Mouse (Mus musculus) embryonic facial prominence, embryonic 15.5 days (tissue): ENCODE data around the gene Rnf10. TPM values are rescaled to one million over a fixed set of nuclear protein-coding genes. Genes with fewer than 3 reads are reported as not detected.

ENCODE experiments used
- ATAC-seq: fragments of 200-750 bp; cut with Nextera tagmentation; 2 replicates; pipeline ENCODE4 v1.8.0; 2017; ENCODE audit warnings: low read depth, moderate TSS enrichment; ENCODE audit not compliant: insufficient number of reproducible peaks, low FRiP score, low TSS enrichment
- H3K27ac ChIP-seq: fragments of 300-500 bp; sonication (generic); replicated peaks from 2 replicates; pipeline ENCODE4 v1.5.1; 2015; ENCODE audit warnings: mild to moderate bottlenecking, inconsistent platforms
- H3K27me3 ChIP-seq: fragments of 300-500 bp; sonication (generic); 2 replicates; pipeline ENCODE4 v1.6.1; 2015; ENCODE audit warnings: inconsistent platforms
- H3K36me3 ChIP-seq: fragments of 300-500 bp; sonication (generic); 2 replicates; pipeline ENCODE4 v1.6.1; 2015; ENCODE audit warnings: mild to moderate bottlenecking, inconsistent platforms
- H3K4me1 ChIP-seq: fragments of 300-500 bp; sonication (generic); 2 replicates; pipeline ENCODE4 v1.6.1; 2015; ENCODE audit warnings: inconsistent platforms
- H3K4me2 ChIP-seq: fragments of 300-500 bp; sonication (generic); replicated peaks from 2 replicates; pipeline ENCODE4 v1.6.1; 2015; ENCODE audit warnings: mild to moderate bottlenecking, inconsistent platforms
- H3K4me3 ChIP-seq: fragments of 300-500 bp; sonication (generic); replicated peaks from 2 replicates; pipeline ENCODE4 v1.5.1; 2015; ENCODE audit warnings: mild to moderate bottlenecking, inconsistent platforms
- H3K9ac ChIP-seq: fragments of 300-500 bp; sonication (generic); 2 replicates; pipeline ENCODE4 v1.6.1; 2015; ENCODE audit warnings: inconsistent platforms
- H3K9me3 ChIP-seq: fragments of 300-500 bp; sonication (generic); replicated peaks from 2 replicates; pipeline ENCODE4 v1.6.1; 2016; ENCODE audit warnings: inconsistent platforms
- whole genome bisulfite sequencing: fragments of 180-500 bp; shearing (Covaris S2); methylation state at CpG from one replicate; pipeline ENCODE4 v1.1.7; 2015; 5-methylcytosine and 5-hydroxymethylcytosine counted together
- polyA plus RNA-seq: library from polyadenylated mRNA; unstranded; fragments of >200 nt; fragmentation: Nextera tagmentation; extraction: Ambion mirVana; gene quantifications from 2 replicates; pipeline ENCODE4 v1.2.1, GENCODE M21; 2015

Gene Rnf10
- polyA plus RNA-seq, 1 experiment from 2014 or later, result 170 TPM

GRCm38 (mm10) chr5:115233031-115233780 is 39.5 kb downstream of the Rnf10 start:
- Histone ChIP-seq H3K9me3 (no peaks in the 10 kb centered on the region), H3K4me1 (peaks cover 18% of the 10 kb centered on the region), H3K36me3 (no peaks in the 10 kb centered on the region), H3K4me3 (no peak overlapping the region), H3K27ac (no peak overlapping the region), H3K27me3 (no peaks in the 10 kb centered on the region), H3K4me2 (no peak overlapping the region), H3K9ac (no peak overlapping the region)
- no peak for ATAC-seq
- 87% methylated on average over 14 of the region's 14 CpGs for WGBS

- H3K27ac ChIP-seq, result no peak overlapping the region
- H3K27me3 ChIP-seq, result no peaks in the 10 kb centered on the region
- no peak overlapping the region for H3K9ac ChIP-seq
Measured at GRCm38 (mm10) chr5:115232516-115232915, 40.2 kb downstream of the Rnf10 start.

GRCm38 (mm10) chr5:115231552-115232120 is 41.1 kb downstream of the Rnf10 start:
- ATAC-seq, result no peak
- Histone ChIP-seq H3K9me3 (no peaks in the 10 kb centered on the region), H3K4me1 (peaks cover 16% of the 10 kb centered on the region), H3K4me3 (no peak overlapping the region), H3K4me2 (peak overlapping the region; percentile 11), H3K36me3 (no peaks in the 10 kb centered on the region), H3K27ac (no peak overlapping the region), H3K27me3 (no peaks in the 10 kb centered on the region), H3K9ac (no peak overlapping the region)
- WGBS, result 31% methylated on average over 16 of the region's 16 CpGs

More at GRCm38 (mm10) chr5:115232516-115232915, 40.2 kb downstream of the Rnf10 start:
- 70% methylated on average over 6 of the region's 6 CpGs for WGBS
- no peaks in the 10 kb centered on the region for H3K36me3 ChIP-seq
- peaks cover 18% of the 10 kb centered on the region for H3K4me1 ChIP-seq
- H3K4me3 ChIP-seq, result no peak overlapping the region
- ATAC-seq, result no peak
- no peak overlapping the region for H3K4me2 ChIP-seq
- no peaks in the 10 kb centered on the region for H3K9me3 ChIP-seq

- Histone ChIP-seq H3K4me3 (no peak overlapping the region), H3K4me2 (peak overlapping the region; percentile 11; the same call in 1 of the 2 replicates), H3K27ac (no peak overlapping the region), H3K9ac (no peak overlapping the region), H3K27me3 (no peaks in the 10 kb centered on the region), H3K36me3 (no peaks in the 10 kb centered on the region), H3K9me3 (no peaks in the 10 kb centered on the region), H3K4me1 (peaks cover 16% of the 10 kb centered on the region)
- ATAC-seq, result no peak
- 46% methylated on average over 15 of the region's 15 CpGs for WGBS
Measured at GRCm38 (mm10) chr5:115230830-115231551, 41.7 kb downstream of the Rnf10 start.

GRCm38 (mm10) chr5:115222485-115222884 is 50.2 kb downstream of the Rnf10 start:
- no peak overlapping the region for H3K4me3 ChIP-seq
- H3K27me3 ChIP-seq, result no peaks in the 10 kb centered on the region
- H3K27ac ChIP-seq, result no peak overlapping the region
- H3K9ac ChIP-seq, result no peak overlapping the region
- H3K36me3 ChIP-seq, result no peaks in the 10 kb centered on the region
- H3K4me1 ChIP-seq, result peaks cover 10% of the 10 kb centered on the region
- H3K4me2 ChIP-seq, result no peak overlapping the region
- ATAC-seq, result no peak
- 67% methylated on average over 3 of the region's 3 CpGs for WGBS
- H3K9me3 ChIP-seq, result no peaks in the 10 kb centered on the region

GRCm38 (mm10) chr5:115220931-115221640 is 51.6 kb downstream of the Rnf10 start:
- Histone ChIP-seq H3K27ac (no peak overlapping the region), H3K4me3 (no peak overlapping the region), H3K9me3 (no peaks in the 10 kb centered on the region), H3K36me3 (no peaks in the 10 kb centered on the region), H3K27me3 (peaks cover 3% of the 10 kb centered on the region; the same call in 1 of the 2 replicates), H3K9ac (no peak overlapping the region), H3K4me2 (no peak overlapping the region), H3K4me1 (peaks cover 10% of the 10 kb centered on the region)
- 22% methylated on average over 13 of the region's 13 CpGs for WGBS
- peak; percentile 56; the same call in 1 of the 2 replicates for ATAC-seq

GRCm38 (mm10) chr5:115217998-115218397 is 54.7 kb downstream of the Rnf10 start:
- WGBS, result 85% methylated on average over 12 of the region's 12 CpGs
- Histone ChIP-seq H3K9ac (no peak overlapping the region), H3K4me2 (no peak overlapping the region), H3K27me3 (peaks cover 17% of the 10 kb centered on the region), H3K4me3 (no peak overlapping the region), H3K27ac (no peak overlapping the region), H3K4me1 (peaks cover 20% of the 10 kb centered on the region), H3K9me3 (no peaks in the 10 kb centered on the region), H3K36me3 (no peaks in the 10 kb centered on the region)
- no peak for ATAC-seq

- Histone ChIP-seq H3K4me3 (peak overlapping the region; percentile 43), H3K36me3 (no peaks in the 10 kb centered on the region), H3K4me1 (peaks cover 10% of the 10 kb centered on the region), H3K9me3 (no peaks in the 10 kb centered on the region), H3K9ac (peak overlapping the region; percentile 21; the same call in 1 of the 2 replicates), H3K27me3 (peaks cover 17% of the 10 kb centered on the region), H3K27ac (no peak overlapping the region), H3K4me2 (peak overlapping the region; percentile 75)
- 24% methylated on average over 27 of the region's 27 CpGs for WGBS
- no peak for ATAC-seq
Measured at GRCm38 (mm10) chr5:115215273-115216185, 57.2 kb downstream of the Rnf10 start.

GRCm38 (mm10) chr5:115214864-115215263 is 57.8 kb downstream of the Rnf10 start:
- Histone ChIP-seq H3K4me1 (peaks cover 10% of the 10 kb centered on the region), H3K4me3 (peak overlapping the region; percentile 43), H3K36me3 (no peaks in the 10 kb centered on the region), H3K9me3 (no peaks in the 10 kb centered on the region), H3K27me3 (peaks cover 17% of the 10 kb centered on the region), H3K9ac (peak overlapping the region; percentile 21; the same call in 1 of the 2 replicates), H3K27ac (no peak overlapping the region), H3K4me2 (peak overlapping the region; percentile 75)
- 0 out of 2 replicates have a peak, but pooled peaks have one; percentile 26 for ATAC-seq
- WGBS, result under 1% methylated on average over 17 of the region's 17 CpGs

GRCm38 (mm10) chr5:115212861-115213260 is 59.8 kb downstream of the Rnf10 start:
- Histone ChIP-seq H3K4me1 (peaks cover 16% of the 10 kb centered on the region), H3K4me3 (no peak overlapping the region), H3K9ac (no peak overlapping the region), H3K4me2 (no peak overlapping the region), H3K36me3 (no peaks in the 10 kb centered on the region), H3K27me3 (peaks cover 17% of the 10 kb centered on the region), H3K9me3 (no peaks in the 10 kb centered on the region), H3K27ac (no peak overlapping the region)
- WGBS, result 48% methylated on average over 4 of the region's 4 CpGs
- ATAC-seq, result peak; percentile 35; the same call in 1 of the 2 replicates
